Mouse (Mus musculus): ENCODE data around the gene Sema4d. TPM values are rescaled to one million over a fixed set of nuclear protein-coding genes. Genes with fewer than 3 reads are reported as not detected.

The Sema4d gene
- total and polyA plus RNA-seq, 3 experiments, result 12.8 to 67.1 (median 16.7) TPM

GRCm38 (mm10) chr13:51839250-51840026 is 45.9 kb upstream of the Sema4d start:
- Histone ChIP-seq H3K4me3 (replicated peaks in 1 of 3; ENCODE audit: low read depth in 2 of 3, low read length in 2 of 3, poor library complexity in 1 of 3) (no peak overlapping the region), H3K27me3 (replicated peaks) (peaks cover 28% of the 10 kb centered on the region), H3K4me1 (ENCODE audit: control insufficient read depth in 1 of 2, insufficient read depth in 2 of 2) (peaks cover 5 to 15% of the 10 kb centered on the region in 2 experiments; a peak in 3 of 4 replicates), H3K9ac (ENCODE audit: insufficient read depth, low read depth) (no peak overlapping the region), H3K27ac (ENCODE audit: insufficient read depth, low read depth) (no peak overlapping the region), H3K4me2 (ENCODE audit: insufficient read depth, low read depth, poor library complexity, severe bottlenecking) (no peak overlapping the region), H3K36me3 (replicated peaks in 1 of 2; ENCODE audit: control insufficient read depth in 1 of 2, insufficient read depth in 1 of 2, low read length in 1 of 2) (no peaks in the 10 kb centered on the region), H3K9me3 (replicated peaks; ENCODE audit: low read length) (no peaks in the 10 kb centered on the region), H3K79me2 (replicated peaks; ENCODE audit: control insufficient read depth, extremely low read depth, insufficient read depth, poor library complexity, severe bottlenecking) (no peaks in the 10 kb centered on the region)
- DNase-seq (ENCODE audit: extremely low read depth), result peak; percentile 69
- TF ChIP-seq CHD1 (IDR thresholded peaks at IDR 0.05; ENCODE audit: low read depth, low read length) (no peak), JUN (IDR thresholded peaks at IDR 0.05; ENCODE audit: insufficient read depth, low read depth, low read length) (no peak), MAX (IDR thresholded peaks at IDR 0.05; ENCODE audit: low read length) (no peak), IRF4 (IDR thresholded peaks at IDR 0.05; ENCODE audit: low read depth, low read length) (no peak), USF2 (conservative IDR thresholded peaks at IDR 0.05; ENCODE audit: low read depth, low read length) (no peak), BHLHE40 (IDR thresholded peaks at IDR 0.05; ENCODE audit: low read depth, low read length) (no peak), ZNF384 (IDR thresholded peaks at IDR 0.05; ENCODE audit: low read depth, low read length) (no peak), KAT2A (IDR thresholded peaks at IDR 0.05; ENCODE audit: insufficient replicate concordance, low read length) (no peak), ZC3H11A (IDR thresholded peaks at IDR 0.05; ENCODE audit: low read depth, low read length) (peak; percentile 91), RAD21 (IDR thresholded peaks at IDR 0.05; ENCODE audit: low read depth, low read length) (peak; percentile 99), E2F4 (IDR thresholded peaks at IDR 0.05; ENCODE audit: insufficient replicate concordance, low read depth, low read length) (no peak), SMC3 (IDR thresholded peaks at IDR 0.05; ENCODE audit: low read depth, low read length) (peak; percentile 94), TBP (conservative IDR thresholded peaks at IDR 0.05; ENCODE audit: low read depth, low read length) (no peak), PAX5 (IDR thresholded peaks at IDR 0.05; ENCODE audit: low read length) (no peak), CHD2 (IDR thresholded peaks at IDR 0.05; ENCODE audit: low read length) (no peak), ZKSCAN1 (IDR thresholded peaks at IDR 0.05; ENCODE audit: borderline replicate concordance, low read depth, low read length) (no peak), MEF2A (IDR thresholded peaks at IDR 0.05; ENCODE audit: borderline replicate concordance, low read depth, low read length) (no peak), MXI1 (IDR thresholded peaks at IDR 0.05; ENCODE audit: low read depth, low read length) (no peak), POLR2AphosphoS2 (IDR thresholded peaks at IDR 0.05; ENCODE audit: low read depth, low read length) (no peak), NELFE (IDR thresholded peaks at IDR 0.05; ENCODE audit: low read depth, low read length) (0 out of 2 replicates have a peak, but pooled peaks have one; percentile 24), EP300 (IDR thresholded peaks at IDR 0.05; ENCODE audit: low read length) (no peak), UBTF (IDR thresholded peaks at IDR 0.05; ENCODE audit: low read depth, low read length) (no peak), CTCF (conservative IDR thresholded peaks at IDR 0.05 in 1 of 2, IDR thresholded peaks at IDR 0.05 in 1 of 2; ENCODE audit: low read depth in 2 of 2, low read length in 2 of 2) (peak; percentile 87 to 96), JUND (conservative IDR thresholded peaks at IDR 0.05; ENCODE audit: low read depth, low read length) (no peak), ELF1 (IDR thresholded peaks at IDR 0.05; ENCODE audit: low read depth, low read length) (no peak), ZMIZ1 (IDR thresholded peaks at IDR 0.05; ENCODE audit: low read depth, low read length) (no peak)
- in situ Hi-C loops (cut with MboI; ENCODE audit: low pct_ligation_motif_present, low pct_unique_long_range_greater_than_20kb, low sequenced_read_pairs) (loop anchor here (10.0 to 25.0 kb wide), 6 partner anchors 125 to 1255 kb away; partner anchors contain the start of gene Nfil3), dilution Hi-C loops (cut with MboI; ENCODE audit: extremely low pct_ligation_motif_present, extremely low pct_unique_long_range_greater_than_20kb, low sequenced_read_pairs) (loop anchor here (25.0 kb wide), 1 partner anchor 348 kb away; no protein-coding TSS in a partner anchor)

All from CH12.LX (cell line).